ENCODE assay signal across 26 mouse cellular contexts in genomic region chr2:142929226-142930112, GRCm38 (mm10). TPM values are rescaled to one million over a fixed set of nuclear protein-coding genes. Genes with fewer than 3 reads are reported as not detected.
A peak's percentile ranks its signal among the peaks of the same experiment; 100 is the strongest.
DNase-seq lines count a peak whose midpoint lies in the region; ATAC-seq lines count a peak whose summit lies in the region.
"Had no signal": no experiment of that assay in that cellular context is flagged by ENCODE, and none has a peak within 500 bp of the region (broad histone marks: within the 10 kb centered on the region; RNA-seq: fewer than 3 reads in every experiment).

No protein-coding gene starts in this region.

- H3K4me3 ChIP-seq in forebrain, embryonic 16.5 days (replicated peaks; ENCODE audit: low read length): no peak overlapping the region
- H3K4me3 ChIP-seq: embryonic facial prominence, embryonic 15.5 days; heart, embryonic 12.5 days; hindbrain, embryonic 10.5 days; limb, embryonic 15.5 days; midbrain, embryonic 10.5 days; myocyte; neural tube, embryonic 13.5 days had no signal

- no peak overlapping the region for H3K4me2 ChIP-seq in forebrain, embryonic 16.5 days (ENCODE audit: low read length)
- H3K4me2 ChIP-seq: embryonic facial prominence, embryonic 15.5 days; heart, embryonic 12.5 days; limb, embryonic 15.5 days; neural tube, embryonic 13.5 days had no signal

- 0 out of 2 replicates have a peak overlapping the region, but pooled peaks have one; percentile 15 for H3K27ac ChIP-seq in forebrain, embryonic 16.5 days (ENCODE audit: low read length)
- H3K27ac ChIP-seq: embryonic facial prominence, embryonic 15.5 days; hindbrain, embryonic 10.5 days; limb, embryonic 15.5 days; midbrain, embryonic 10.5 days; neural tube, embryonic 13.5 days had no signal

- no peaks in the 10 kb centered on the region for H3K36me3 ChIP-seq in forebrain, embryonic 16.5 days (ENCODE audit: control insufficient read depth, insufficient read depth)
- H3K36me3 ChIP-seq: embryonic facial prominence, embryonic 15.5 days; heart, embryonic 12.5 days; hindbrain, embryonic 10.5 days; limb, embryonic 15.5 days; midbrain, embryonic 10.5 days; neural tube, embryonic 13.5 days had no signal

- DNase-seq in heart, adult 11 months: peak; percentile 44
- DNase-seq in heart, adult 8-10 months (ENCODE audit: low spot score): no peak
- peak; percentile 11 to 24 for DNase-seq in kidney, postnatal 36 days
- no peak for DNase-seq in kidney, postnatal 4 days
- DNase-seq in 416B (ENCODE audit: low read depth): peak; percentile 50
- DNase-seq in thymus, postnatal 4 days: no peak
- DNase-seq: adrenal gland, postnatal 10 days; gastrocnemius, postnatal 10 days; heart, postnatal 10 days; kidney, adult 18-20 months; left cerebral cortex, postnatal 4 days; lung, adult 18-20 months; lung, postnatal 10 days; retina, postnatal 1 day; right cerebral cortex, postnatal 25 days; spleen, adult 18-20 months had no signal

- no peak overlapping the region for H3K9ac ChIP-seq in forebrain, embryonic 16.5 days (replicated peaks; ENCODE audit: low read depth, low read length)
- H3K9ac ChIP-seq: embryonic facial prominence, embryonic 15.5 days; heart, embryonic 12.5 days; limb, embryonic 15.5 days; neural tube, embryonic 13.5 days had no signal

- no peaks in the 10 kb centered on the region; the same call in 1 of the 2 replicates for H3K4me1 ChIP-seq in forebrain, embryonic 16.5 days (replicated peaks; ENCODE audit: control insufficient read depth, insufficient read depth, low read length)
- H3K4me1 ChIP-seq: embryonic facial prominence, embryonic 15.5 days; heart, embryonic 12.5 days; hindbrain, embryonic 10.5 days; limb, embryonic 15.5 days; midbrain, embryonic 10.5 days; neural tube, embryonic 13.5 days had no signal

- no peaks in the 10 kb centered on the region for H3K9me3 ChIP-seq in forebrain, embryonic 16.5 days (ENCODE audit: control insufficient read depth, low read length)
- H3K9me3 ChIP-seq: embryonic facial prominence, embryonic 15.5 days; hindbrain, embryonic 10.5 days; limb, embryonic 15.5 days; midbrain, embryonic 10.5 days; neural tube, embryonic 13.5 days had no signal

- ATAC-seq in forebrain, embryonic 16.5 days: peak; percentile 65; the same call in 1 of the 2 replicates
- ATAC-seq: activated CD4-positive, CD25-positive, alpha-beta regulatory T cell, adult 4 months; midbrain, embryonic 16.5 days had no signal

- no peaks in the 10 kb centered on the region for H3K27me3 ChIP-seq in forebrain, embryonic 16.5 days (replicated peaks; ENCODE audit: control insufficient read depth, insufficient read depth, low read length)
- H3K27me3 ChIP-seq: embryonic facial prominence, embryonic 15.5 days; heart, embryonic 12.5 days; limb, embryonic 15.5 days; neural tube, embryonic 13.5 days had no signal

- WGBS in forebrain, embryonic 16.5 days: 61% methylated on average over 10 of the region's 10 CpGs

RNA-seq across cellular contexts. Expression of gene Kif16b, which starts 28.1 kb away (rescaled TPM):
- 10 to 100 TPM; 35.9 to 43.4 (median 39.4) TPM for total RNA-seq in heart, adult 8-10 months (2022)
- polyA plus RNA-seq in forebrain, embryonic 16.5 days (2015; fragmentation: Nextera tagmentation; extraction: Ambion mirVana): 2.7 and 3.3 TPM in 2 replicates

Comparison
In these comparisons a context has a peak if more than half of its experiments do, and no peak if none do; other contexts are left out.
1. DNase-seq: peak in heart, adult 11 months (single experiment), kidney, postnatal 36 days (2 of 2) and 416B (single experiment); none in heart, adult 8-10 months (single experiment), kidney, postnatal 4 days (0 of 2) and thymus, postnatal 4 days (single experiment).